Mouse (Mus musculus): ENCODE data around the gene Mthfs.
"Not testable (repeated sequence)": the region's sequence is repeated elsewhere in the genome, so short reads cannot be mapped to it uniquely, and the experiment has no call there.

Gene Mthfs

GRCm38 (mm10) chr9:89210353-89211064, at the start of gene Mthfs:
Gene Mthfs, plus strand, starts transcription at chr9:89210676.
- DNase-seq (ENCODE audit: low spot score): not testable (repeated sequence)

GRCm38 (mm10) chr9:89172539-89172938, 37.9 kb upstream of the Mthfs start:
- not testable (repeated sequence) for DNase-seq (ENCODE audit: low spot score)

DNA sequence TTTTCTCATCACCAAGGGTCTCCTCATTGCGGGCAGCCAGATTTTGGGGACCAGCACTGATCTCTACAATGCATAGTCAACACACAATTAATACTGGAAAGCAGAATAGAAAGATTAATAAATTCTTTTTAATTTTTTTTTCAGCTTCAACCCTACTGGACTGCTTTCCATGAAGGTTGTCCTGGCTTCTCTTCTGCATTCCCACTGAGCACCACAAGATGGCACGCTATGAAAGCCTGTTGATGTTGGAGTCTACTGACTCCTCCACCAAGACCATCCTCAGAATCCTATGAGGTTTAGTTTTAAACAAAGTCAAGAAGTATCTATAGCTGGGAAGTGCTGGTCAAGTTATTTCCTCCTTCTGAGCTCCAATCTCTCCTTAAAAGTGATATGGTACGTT, 31.6 kb upstream of the Mthfs start:
- DNase-seq (ENCODE audit: low spot score): peak; percentile 82

DNA sequence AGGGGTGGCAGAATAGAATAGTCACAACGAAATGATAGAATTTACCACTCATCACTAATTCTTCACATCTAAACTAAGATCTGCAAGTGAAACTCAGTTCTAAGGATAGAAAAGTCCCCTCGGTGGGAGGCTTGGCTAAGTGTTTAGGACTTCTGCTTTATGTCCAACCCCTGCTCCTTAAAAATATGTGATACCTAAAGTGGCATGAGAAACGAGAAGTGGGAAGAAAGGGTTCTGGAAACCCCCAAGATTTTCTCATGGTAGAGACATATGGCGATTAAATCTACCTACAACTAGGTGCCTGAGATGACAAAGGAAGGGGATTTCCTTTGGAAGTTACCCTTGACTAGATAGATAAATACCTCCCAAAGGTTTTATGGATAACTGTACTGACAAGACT, 31.0 kb upstream of the Mthfs start:
- not testable (repeated sequence) for DNase-seq (ENCODE audit: low spot score)

- DNase-seq (ENCODE audit: low spot score): not testable (repeated sequence)
Measured at GRCm38 (mm10) chr9:89187006-89187405, 23.5 kb upstream of the Mthfs start.

GRCm38 (mm10) chr9:89195483-89195882, 15.0 kb upstream of the Mthfs start:
- not testable (repeated sequence) for DNase-seq (ENCODE audit: low spot score)

DNA sequence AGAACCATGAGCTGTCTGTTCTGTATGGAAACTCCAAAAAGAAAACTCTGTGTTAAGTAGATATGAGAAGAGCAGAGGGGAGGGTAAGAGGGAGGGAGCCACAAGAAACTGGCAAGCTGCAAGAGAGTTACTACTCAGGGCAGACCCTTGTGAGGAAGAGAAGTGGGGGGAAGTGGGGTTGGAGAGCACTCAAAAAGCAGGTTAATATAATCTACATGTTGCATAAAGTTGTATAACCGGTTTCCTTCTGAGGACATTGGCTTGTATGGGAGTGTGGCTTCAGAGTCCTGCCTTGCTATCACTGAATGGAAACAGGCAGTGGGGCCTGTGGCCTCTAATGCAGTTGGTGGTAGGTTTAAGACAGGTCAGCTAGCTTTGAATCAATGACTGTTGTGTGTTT, 13.0 kb upstream of the Mthfs start:
- not testable (repeated sequence) for DNase-seq (ENCODE audit: low spot score)

- DNase-seq (ENCODE audit: low spot score): not testable (repeated sequence)
Measured at GRCm38 (mm10) chr9:89198349-89198748, 12.1 kb upstream of the Mthfs start.

DNA sequence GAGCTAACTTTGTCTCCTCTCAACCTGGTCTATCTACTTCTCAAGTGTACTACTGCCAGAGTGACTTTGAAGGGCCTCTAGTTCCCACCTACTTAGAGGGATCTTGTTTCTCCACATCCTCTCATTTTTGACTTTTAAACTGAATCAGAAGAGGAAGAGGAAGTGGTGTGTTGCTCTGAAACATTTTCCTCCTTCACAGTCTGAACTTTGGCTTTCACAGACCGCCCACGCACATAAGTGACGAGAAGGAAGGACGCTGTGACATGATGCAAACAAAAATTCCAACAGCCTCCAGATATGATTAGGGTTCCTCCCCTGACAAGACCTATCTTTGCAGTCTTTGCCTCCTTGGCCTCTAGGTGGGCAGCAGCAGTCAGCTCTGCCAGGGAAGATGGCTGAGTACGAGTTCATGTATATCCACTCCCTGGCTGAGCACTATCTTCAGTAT, 11.5 kb upstream of the Mthfs start, which contains the start of the genes Bcl2a1b and Gm29094:
TSS of gene Bcl2a1b (plus strand) at position 241 of the 448 bp plus-strand sequence.
TSS of gene Gm29094 (plus strand) at position 411 of the 448 bp plus-strand sequence.
- not testable (repeated sequence) for DNase-seq (ENCODE audit: low spot score)

- DNase-seq (ENCODE audit: low spot score): not testable (repeated sequence)
Measured at GRCm38 (mm10) chr9:89202256-89202655, 8.2 kb upstream of the Mthfs start.

- not testable (repeated sequence) for DNase-seq (ENCODE audit: low spot score)
Measured at GRCm38 (mm10) chr9:89208939-89209338, 1.5 kb upstream of the Mthfs start.

DNA sequence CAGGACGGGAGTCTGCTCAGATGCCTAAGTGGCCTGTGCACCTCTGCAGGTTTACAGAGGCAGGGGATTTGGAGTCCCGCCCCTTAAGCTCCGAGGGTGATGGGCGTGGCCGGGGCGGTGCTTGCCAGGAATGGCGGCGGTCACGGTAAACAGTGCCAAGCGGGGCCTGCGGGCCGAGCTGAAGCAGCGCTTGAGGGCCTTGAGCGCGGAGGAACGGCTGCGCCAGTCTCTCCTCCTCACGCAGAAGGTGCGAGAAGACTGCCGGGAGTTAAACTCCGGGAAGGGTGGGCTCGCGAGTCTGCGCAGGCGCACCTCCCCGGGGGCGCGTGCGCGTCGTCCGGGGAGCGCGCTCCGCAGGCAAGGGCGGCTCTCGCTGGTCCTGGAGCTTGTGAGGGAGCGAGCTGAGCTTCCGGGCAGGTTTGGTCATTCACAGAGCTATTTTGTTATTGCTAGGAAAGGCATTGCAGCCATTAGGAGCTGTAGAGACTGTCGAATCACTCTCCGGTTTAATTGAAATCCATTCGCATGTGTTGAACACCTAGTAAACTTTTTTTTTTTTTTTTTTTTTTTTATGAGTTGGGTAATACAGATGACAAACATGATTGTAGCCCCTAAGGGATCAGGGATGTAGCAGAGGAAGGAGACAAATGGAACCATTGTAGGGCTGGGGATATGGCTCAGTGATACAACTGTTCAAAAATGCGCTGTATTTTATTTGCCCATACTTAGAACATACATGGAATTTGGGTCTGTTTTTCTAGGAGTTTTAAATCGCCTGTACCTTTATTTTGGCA, 786 bp downstream of the Mthfs start:
- DNase-seq (ENCODE audit: low spot score): peak; percentile 83

- DNase-seq (ENCODE audit: low spot score): not testable (repeated sequence)
Measured at GRCm38 (mm10) chr9:89212428-89212827, 2.0 kb downstream of the Mthfs start.

DNA sequence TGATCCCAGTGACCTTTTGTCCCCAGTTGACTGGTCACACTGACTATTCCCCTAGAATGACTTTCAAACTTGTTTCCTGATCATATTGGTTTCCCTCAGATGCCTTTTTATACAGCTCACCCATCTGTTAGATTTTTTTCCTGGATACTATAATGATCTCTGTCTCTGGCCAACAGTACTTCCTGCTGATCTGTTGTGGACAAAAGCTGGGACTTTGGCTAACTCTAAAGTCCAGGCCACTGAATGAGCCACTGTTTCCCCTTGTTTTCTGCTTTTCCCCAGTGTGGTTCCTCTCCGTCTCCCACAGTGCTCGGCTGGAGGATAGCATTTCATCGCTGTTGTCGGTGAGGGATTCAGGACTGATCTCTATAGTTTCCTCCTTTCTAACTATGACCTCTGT, 7.7 kb downstream of the Mthfs start:
- DNase-seq (ENCODE audit: low spot score): not testable (repeated sequence)

DNA sequence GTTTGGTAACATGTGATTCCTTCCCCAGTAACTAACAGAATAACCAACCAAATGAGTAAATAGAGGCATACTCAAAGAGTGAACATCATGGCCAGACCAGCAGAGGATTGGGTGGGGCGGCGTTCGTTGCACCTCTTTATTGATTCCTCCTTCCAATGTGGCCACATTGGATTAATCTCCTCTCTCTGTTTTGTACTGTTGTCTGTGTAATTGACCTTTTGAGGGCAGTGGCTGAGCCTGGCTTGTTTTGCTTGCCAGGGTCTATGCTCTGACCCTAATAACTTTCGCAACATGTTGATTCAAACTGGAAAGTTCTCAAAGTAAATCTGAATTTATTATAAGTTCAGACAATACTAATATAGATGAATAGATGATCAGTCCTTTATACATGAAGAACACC, 9.2 kb downstream of the Mthfs start:
- not testable (repeated sequence) for DNase-seq (ENCODE audit: low spot score)

DNA sequence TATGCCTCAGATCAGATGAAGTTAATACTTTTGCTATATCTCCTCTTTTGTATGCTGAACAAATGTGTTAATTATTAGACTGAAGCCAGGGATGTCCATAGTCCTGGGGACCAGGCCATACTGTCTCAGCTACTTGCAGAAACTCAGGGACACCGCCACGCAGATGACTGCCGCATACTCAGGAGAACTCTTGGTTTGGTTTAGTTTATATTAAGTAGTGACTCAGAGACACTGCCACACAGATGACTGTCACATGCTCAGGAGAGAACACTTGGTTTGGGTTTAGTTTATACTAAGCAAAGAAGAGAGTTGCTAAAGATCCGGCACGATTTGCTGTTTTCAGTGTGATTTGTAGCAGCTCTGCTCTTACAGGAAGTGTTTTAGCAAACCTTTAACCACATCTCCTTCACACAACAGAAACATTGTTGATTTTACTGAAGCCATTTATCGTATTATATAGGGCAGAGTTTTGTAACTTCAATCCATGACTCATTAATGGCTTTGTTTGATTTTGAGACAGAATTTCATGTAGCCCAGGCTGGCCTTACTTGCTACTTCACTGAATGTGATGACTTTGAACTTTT, 10.3 kb downstream of the Mthfs start:
- not testable (repeated sequence) for DNase-seq (ENCODE audit: low spot score)

- DNase-seq (ENCODE audit: low spot score): no peak
Measured at GRCm38 (mm10) chr9:89226071-89226470, 15.6 kb downstream of the Mthfs start.

- DNase-seq (ENCODE audit: low spot score): no peak
Measured at GRCm38 (mm10) chr9:89228122-89228521, 17.6 kb downstream of the Mthfs start.

- peak; percentile 69 for DNase-seq (ENCODE audit: low spot score)
Measured at GRCm38 (mm10) chr9:89230897-89231497, 20.5 kb downstream of the Mthfs start.

- not testable (repeated sequence) for DNase-seq (ENCODE audit: low spot score)
Measured at GRCm38 (mm10) chr9:89237131-89237530, 26.7 kb downstream of the Mthfs start.

GRCm38 (mm10) chr9:89238976-89239505, 28.6 kb downstream of the Mthfs start:
- DNase-seq (ENCODE audit: low spot score): not testable (repeated sequence)
